Mouse (Mus musculus) heart, embryonic 12.5 days (tissue): Measurements from ENCODE around the gene Lypd9. TPM values are rescaled to one million over a fixed set of nuclear protein-coding genes. Genes with fewer than 3 reads are reported as not detected.
A peak's percentile ranks its signal among the peaks of the same experiment; 100 is the strongest.
"Not testable (repeated sequence)": the region's sequence is repeated elsewhere in the genome, so short reads cannot be mapped to it uniquely, and the experiment has no call there.

Experiments used
- ATAC-seq: fragments of 200-750 bp; cut with Nextera tagmentation; 2 replicates; pipeline ENCODE4 v1.8.0; 2017; ENCODE audit warnings: moderate TSS enrichment, moderate library complexity; ENCODE audit not compliant: insufficient number of reproducible peaks, low FRiP score
- H3K27ac ChIP-seq: fragments of 300-500 bp; sonication (generic); 2 replicates; pipeline ENCODE4 v1.5.1; 2016; ENCODE audit warnings: mild to moderate bottlenecking, moderate library complexity; ENCODE audit not compliant: poor library complexity, severe bottlenecking
- H3K27me3 ChIP-seq: fragments of 300-500 bp; sonication (generic); replicated peaks from 2 replicates; pipeline ENCODE4 v1.6.1; 2016; ENCODE audit warnings: mild to moderate bottlenecking, moderate library complexity
- H3K36me3 ChIP-seq: fragments of 300-500 bp; sonication (generic); 2 replicates; pipeline ENCODE4 v1.6.1; 2016; ENCODE audit warnings: mild to moderate bottlenecking, moderate library complexity
- H3K4me1 ChIP-seq: fragments of 300-500 bp; sonication (generic); replicated peaks from 2 replicates; pipeline ENCODE4 v1.6.1; 2016; ENCODE audit warnings: mild to moderate bottlenecking
- H3K4me2 ChIP-seq: fragments of 300-500 bp; sonication (generic); 2 replicates; pipeline ENCODE4 v1.6.1; 2016; ENCODE audit warnings: mild to moderate bottlenecking, moderate library complexity
- H3K4me3 ChIP-seq: fragments of 300-500 bp; sonication (generic); 2 replicates; pipeline ENCODE4 v1.5.1; 2016; ENCODE audit warnings: mild to moderate bottlenecking
- H3K9ac ChIP-seq: fragments of 300-500 bp; sonication (generic); 2 replicates; pipeline ENCODE4 v1.6.1; 2016; ENCODE audit warnings: mild to moderate bottlenecking, moderate library complexity
- H3K9me3 ChIP-seq: fragments of 300-500 bp; sonication (generic); replicated peaks from 2 replicates; pipeline ENCODE4 v1.6.1; 2016; ENCODE audit warnings: mild to moderate bottlenecking, moderate library complexity
- WGBS: fragments of 180-500 bp; shearing (Covaris S2); methylation state at CpG from one replicate; pipeline ENCODE4 v1.1.7; 2016; 5-methylcytosine and 5-hydroxymethylcytosine counted together
- polyA plus RNA-seq: library from polyadenylated mRNA; unstranded; fragments of >200 nt; fragmentation: Nextera tagmentation; extraction: Ambion mirVana; gene quantifications from 2 replicates; pipeline ENCODE4 v1.2.1, GENCODE M21; 2016

The Lypd9 gene
- not detected in 2 replicates for polyA plus RNA-seq

DNA sequence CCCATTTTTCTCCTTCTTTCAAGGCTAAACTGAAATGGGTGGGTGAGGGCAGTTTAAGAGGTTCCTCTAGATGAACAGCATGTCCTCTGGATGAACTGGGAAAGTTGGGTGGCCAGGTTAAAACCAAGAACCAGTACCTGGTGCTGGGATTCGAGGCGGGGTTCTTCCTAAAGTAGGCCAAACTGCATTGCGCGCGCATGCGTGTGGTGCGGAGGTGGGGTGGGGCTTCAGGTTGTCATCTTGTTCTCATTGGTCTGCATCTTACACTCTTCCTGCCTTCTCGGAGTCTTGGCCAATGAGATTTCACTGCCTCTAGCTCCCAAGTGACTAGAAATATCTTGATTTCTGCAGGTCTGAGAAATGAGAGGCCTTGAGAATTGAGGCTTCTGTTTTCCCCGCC, at the start of gene Lypd9:
Gene Lypd9, minus strand, starts transcription at position 165 of the 400 bp plus-strand sequence.
- no peak for ATAC-seq
- H3K4me2 ChIP-seq = no peak within 1 kb of the TSS
- WGBS = 90% methylated on average over 9 of the region's 9 CpGs

DNA sequence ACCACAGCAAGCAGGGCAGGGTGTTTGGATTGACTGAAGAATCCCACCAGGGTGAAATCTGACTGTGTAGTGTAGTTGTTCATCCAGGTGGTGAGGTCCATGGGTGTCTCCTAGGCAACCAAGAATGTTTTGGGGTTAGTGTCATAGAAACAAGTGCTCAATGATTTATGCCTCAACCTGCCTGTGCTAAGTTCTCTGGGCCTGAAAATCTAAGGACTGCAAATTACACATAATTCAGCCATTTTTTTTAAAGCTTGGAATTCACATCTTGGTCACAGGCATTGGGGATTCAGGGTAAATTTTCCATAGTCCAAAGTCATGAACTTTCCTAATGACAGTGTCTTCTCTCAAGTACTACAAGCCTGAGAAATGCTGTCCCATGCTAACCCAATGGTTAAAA, 49.7 kb upstream of the Lypd9 start, which contains the start of gene Olfr331:
Gene Olfr331, minus strand, starts transcription at position 101 of the 400 bp plus-strand sequence.
- ATAC-seq = not testable (repeated sequence)

More for the DNA sequence above, at the start of gene Lypd9:
- Histone ChIP-seq H3K27me3 (no peaks in the 10 kb centered on the region), H3K9me3 (peaks cover 10% of the 10 kb centered on the region; the same call in 1 of the 2 replicates), H3K27ac (no peak within 1 kb of the TSS), H3K9ac (no peak within 1 kb of the TSS), H3K4me3 (no peak within 1 kb of the TSS), H3K36me3 (no peaks in the 10 kb centered on the region), H3K4me1 (no peaks in the 10 kb centered on the region)

DNA sequence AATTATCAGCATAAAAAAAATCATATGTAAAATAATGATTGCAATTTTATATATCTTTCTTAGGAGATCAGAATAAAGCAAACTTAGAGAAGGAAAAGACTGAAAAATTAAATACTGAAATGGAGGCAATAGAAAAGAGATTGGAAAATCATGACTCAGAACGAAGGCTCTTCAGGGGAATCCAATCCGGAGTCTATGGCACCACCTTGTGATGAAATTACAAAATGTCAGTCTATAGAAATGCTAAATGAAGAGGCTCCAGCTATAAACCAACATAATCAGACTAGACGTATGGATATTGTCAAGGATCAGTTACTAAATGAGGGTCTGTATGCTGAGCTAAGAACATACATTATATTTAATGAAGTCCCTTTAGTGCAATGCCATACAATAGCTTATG, 46.6 kb upstream of the Lypd9 start:
- H3K36me3 ChIP-seq = no peaks in the 10 kb centered on the region
- H3K4me1 ChIP-seq = no peaks in the 10 kb centered on the region
- H3K4me3 ChIP-seq = no peak overlapping the region
- no peaks in the 10 kb centered on the region for H3K9me3 ChIP-seq
- ATAC-seq = no peak
- no peak overlapping the region for H3K27ac ChIP-seq
- H3K27me3 ChIP-seq = no peaks in the 10 kb centered on the region
- H3K9ac ChIP-seq = no peak overlapping the region
- 49% methylated on average over 3 of the region's 3 CpGs for WGBS
- no peak overlapping the region for H3K4me2 ChIP-seq

More for the DNA sequence above, 49.7 kb upstream of the Lypd9 start, which contains the start of gene Olfr331:
- not testable (repeated sequence) for H3K27me3 ChIP-seq, H3K4me2 ChIP-seq, H3K9me3 ChIP-seq, H3K36me3 ChIP-seq, H3K27ac ChIP-seq, H3K4me3 ChIP-seq, H3K9ac ChIP-seq, H3K4me1 ChIP-seq

GRCm38 (mm10) chr11:58498761-58499160, 46.0 kb upstream of the Lypd9 start:
- H3K4me2 ChIP-seq = no peak overlapping the region
- no peak overlapping the region for H3K27ac ChIP-seq
- no peaks in the 10 kb centered on the region for H3K9me3 ChIP-seq
- ATAC-seq = no peak
- H3K4me3 ChIP-seq = no peak overlapping the region
- no peaks in the 10 kb centered on the region for H3K27me3 ChIP-seq
- H3K9ac ChIP-seq = no peak overlapping the region
- H3K4me1 ChIP-seq = no peaks in the 10 kb centered on the region
- 74% methylated on average over 9 of the region's 9 CpGs for WGBS
- no peaks in the 10 kb centered on the region for H3K36me3 ChIP-seq

GRCm38 (mm10) chr11:58492455-58492854, 39.7 kb upstream of the Lypd9 start, which contains the start of gene Olfr332:
Gene Olfr332, minus strand, starts transcription at chr11:58492555.
- Histone ChIP-seq H3K27ac (no peak within 1 kb of the TSS), H3K4me2 (no peak within 1 kb of the TSS), H3K27me3 (no peaks in the 10 kb centered on the region), H3K9ac (no peak within 1 kb of the TSS), H3K4me3 (no peak within 1 kb of the TSS), H3K4me1 (no peaks in the 10 kb centered on the region), H3K36me3 (no peaks in the 10 kb centered on the region), H3K9me3 (no peaks in the 10 kb centered on the region)
- WGBS = 81% methylated on average over 2 of the region's 2 CpGs
- ATAC-seq = no peak

DNA sequence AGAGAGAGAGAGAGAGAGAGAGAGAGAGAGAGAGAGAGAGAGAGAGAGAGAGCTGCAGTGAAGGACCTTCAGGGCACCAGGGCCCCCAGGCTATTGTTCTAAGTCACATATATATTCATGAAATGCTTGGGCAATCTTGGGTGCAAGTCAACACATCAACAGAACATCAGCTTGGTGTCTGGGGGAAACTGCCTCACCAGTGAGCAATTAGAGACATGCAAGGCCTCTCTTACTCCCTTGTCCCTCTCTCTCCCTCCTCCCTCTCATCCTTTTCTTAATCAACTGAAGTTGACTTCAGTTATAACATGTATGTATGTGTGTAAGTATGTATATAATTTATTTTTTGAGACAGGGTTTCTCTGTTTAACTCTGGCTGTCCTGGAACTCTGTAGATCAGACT, 9.4 kb upstream of the Lypd9 start, which contains the start of gene Olfr30:
Gene Olfr30, minus strand, starts transcription at position 101 of the 400 bp plus-strand sequence.
- Histone ChIP-seq H3K36me3 (no peaks in the 10 kb centered on the region), H3K9ac (no peak within 1 kb of the TSS), H3K4me1 (no peaks in the 10 kb centered on the region), H3K27me3 (no peaks in the 10 kb centered on the region), H3K4me3 (no peak within 1 kb of the TSS), H3K9me3 (0 out of 2 replicates have a peak, but pooled peaks cover 3% of the 10 kb centered on the region), H3K4me2 (no peak within 1 kb of the TSS), H3K27ac (no peak within 1 kb of the TSS)
- no peak for ATAC-seq

GRCm38 (mm10) chr11:58453592-58453991, 869 bp upstream of the Lypd9 start:
- Histone ChIP-seq H3K9ac (no peak overlapping the region), H3K9me3 (peaks cover 5% of the 10 kb centered on the region; the same call in 1 of the 2 replicates), H3K4me2 (no peak overlapping the region), H3K27me3 (no peaks in the 10 kb centered on the region), H3K4me3 (no peak overlapping the region), H3K4me1 (no peaks in the 10 kb centered on the region), H3K36me3 (no peaks in the 10 kb centered on the region), H3K27ac (no peak overlapping the region)
- 51% methylated on average over 4 of the region's 4 CpGs for WGBS
- ATAC-seq = no peak

- Histone ChIP-seq H3K4me3 (no peak overlapping the region), H3K9ac (no peak overlapping the region), H3K27ac (no peak overlapping the region), H3K4me1 (no peaks in the 10 kb centered on the region), H3K4me2 (no peak overlapping the region), H3K36me3 (no peaks in the 10 kb centered on the region), H3K9me3 (no peaks in the 10 kb centered on the region), H3K27me3 (0 out of 2 replicates have a peak, but pooled peaks cover 4% of the 10 kb centered on the region)
- ATAC-seq = no peak
- 56% methylated on average over 5 of the region's 5 CpGs for WGBS
Observed at GRCm38 (mm10) chr11:58437866-58438265, 14.9 kb downstream of the Lypd9 start.

GRCm38 (mm10) chr11:58432259-58432658, 20.5 kb downstream of the Lypd9 start, which contains the start of gene Gm12253:
Gene Gm12253, plus strand, starts transcription at chr11:58432559.
- Histone ChIP-seq H3K9ac (no peak within 1 kb of the TSS), H3K27me3 (0 out of 2 replicates have a peak, but pooled peaks cover 4% of the 10 kb centered on the region), H3K36me3 (no peaks in the 10 kb centered on the region), H3K4me2 (no peak within 1 kb of the TSS), H3K4me3 (no peak within 1 kb of the TSS), H3K27ac (no peak within 1 kb of the TSS), H3K4me1 (no peaks in the 10 kb centered on the region), H3K9me3 (no peaks in the 10 kb centered on the region)
- 74% methylated on average over 3 of the region's 3 CpGs for WGBS
- ATAC-seq = no peak

DNA sequence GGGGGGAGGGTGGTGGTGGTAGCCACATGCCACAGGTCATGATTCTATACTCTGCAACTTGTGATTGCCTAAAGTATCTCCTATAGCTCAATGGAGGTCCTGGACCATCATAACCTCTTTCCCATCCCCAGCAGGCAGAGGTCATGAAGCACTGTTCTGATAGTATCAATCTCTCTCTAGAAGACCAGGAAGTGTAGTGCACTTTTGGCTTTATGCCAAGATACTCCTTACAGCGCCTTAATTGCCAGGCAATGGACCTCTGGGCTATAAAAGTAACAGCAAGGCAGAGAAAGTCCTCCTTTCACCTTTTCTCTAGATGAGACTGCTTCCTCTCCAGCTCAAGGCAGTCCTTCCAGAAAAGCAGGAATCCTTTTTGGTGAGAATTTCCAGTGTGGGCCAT, 31.9 kb downstream of the Lypd9 start, which contains the start of gene 1810065E05Rik:
Gene 1810065E05Rik, plus strand, starts transcription at position 297 of the 400 bp plus-strand sequence.
- no peak for ATAC-seq
- no peak within 1 kb of the TSS for H3K9ac ChIP-seq
- no peak within 1 kb of the TSS for H3K27ac ChIP-seq
- WGBS = 52% methylated on average over 1 of the region's 1 CpGs
- H3K27me3 ChIP-seq = no peaks in the 10 kb centered on the region; the same call in 1 of the 2 replicates
- H3K4me3 ChIP-seq = no peak within 1 kb of the TSS
- peaks cover 16% of the 10 kb centered on the region for H3K4me1 ChIP-seq
- H3K4me2 ChIP-seq = no peak within 1 kb of the TSS
- no peaks in the 10 kb centered on the region for H3K36me3 ChIP-seq
- peaks cover 3% of the 10 kb centered on the region; the same call in 1 of the 2 replicates for H3K9me3 ChIP-seq

GRCm38 (mm10) chr11:58418336-58418735, 34.4 kb downstream of the Lypd9 start:
- ATAC-seq = no peak
- no peak overlapping the region for H3K27ac ChIP-seq
- no peaks in the 10 kb centered on the region for H3K27me3 ChIP-seq
- H3K9me3 ChIP-seq = peaks cover 3% of the 10 kb centered on the region; the same call in 1 of the 2 replicates
- WGBS = 51% methylated on average over 3 of the region's 3 CpGs
- H3K36me3 ChIP-seq = no peaks in the 10 kb centered on the region
- peak overlapping the region; percentile 10; the same call in 1 of the 2 replicates for H3K4me2 ChIP-seq
- H3K4me3 ChIP-seq = no peak overlapping the region
- no peak overlapping the region for H3K9ac ChIP-seq
- H3K4me1 ChIP-seq = peaks cover 16% of the 10 kb centered on the region

DNA sequence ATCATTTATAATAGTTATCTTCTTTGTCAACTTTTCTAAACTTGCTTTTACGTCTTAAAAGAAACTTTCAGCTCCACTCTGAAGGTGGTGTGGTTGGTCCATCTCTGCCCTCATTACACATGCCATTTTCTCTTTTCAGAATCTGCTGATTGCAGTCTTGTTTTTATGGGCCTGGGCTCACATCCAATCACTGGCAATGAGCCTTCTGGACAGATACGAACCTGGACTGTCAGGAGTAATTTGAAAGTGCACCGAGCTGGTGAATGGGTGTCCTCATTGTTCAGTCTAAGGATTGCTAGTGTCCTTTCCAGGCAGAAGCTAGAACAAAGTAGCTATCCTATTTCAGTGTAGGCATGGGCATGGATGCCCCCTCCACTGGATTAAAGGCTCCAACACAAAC, 44.7 kb downstream of the Lypd9 start:
- H3K4me1 ChIP-seq = no peaks in the 10 kb centered on the region
- no peak overlapping the region for H3K4me2 ChIP-seq
- H3K9ac ChIP-seq = no peak overlapping the region
- no peaks in the 10 kb centered on the region for H3K9me3 ChIP-seq
- no peak for ATAC-seq
- no peak overlapping the region for H3K4me3 ChIP-seq
- no peaks in the 10 kb centered on the region for H3K36me3 ChIP-seq
- no peaks in the 10 kb centered on the region for H3K27me3 ChIP-seq
- H3K27ac ChIP-seq = no peak overlapping the region
- WGBS = 67% methylated on average over 3 of the region's 3 CpGs
